Mouse (Mus musculus) heart, adult 2 months (tissue): ENCODE measurements at regions not wholly inside any gene's neighbourhood (a gene's known extent, or its start where the extent isn't known, plus 50 kb on each side); places are given as distances from the start of the nearest gene placed in this dataset.

Experiments
- CTCF ChIP-seq: fragments of 200-600 bp; IDR thresholded peaks from 2 replicates; pipeline ENCODE4 v1.8.1; 2022; ENCODE audit warnings: antibody characterized with exemption, mild to moderate bottlenecking, moderate library complexity
- POLR2A ChIP-seq: fragments of 200-500 bp; IDR thresholded peaks from 2 replicates; pipeline ENCODE4 v1.6.1; 2011; ENCODE audit warnings: mild to moderate bottlenecking, low read depth, low read length, control low read depth; ENCODE audit not compliant: insufficient read depth

- TF ChIP-seq CTCF: peak; percentile 49
- no peak for TF ChIP-seq POLR2A
These were observed 85.5 kb downstream of the Cryaa start for GRCm38 (mm10) chr17:31763078-31763477.
